Mouse (Mus musculus): ENCODE results near the gene Gm17542. TPM values are rescaled to one million over a fixed set of nuclear protein-coding genes. Genes with fewer than 3 reads are reported as not detected.

The Gm17542 gene
- polyA plus RNA-seq, 1 experiment from 2014 or later, result not detected

- H3K36me3 ChIP-seq (ENCODE audit: inconsistent target), result no peaks in the 10 kb centered on the region
- H3K79me2 ChIP-seq (ENCODE audit: inconsistent target), result no peaks in the 10 kb centered on the region
- no peak overlapping the region for H3K4me3 ChIP-seq (ENCODE audit: inconsistent target)
- 81% methylated on average over 10 of the region's 10 CpGs for WGBS (ENCODE audit: missing documents)
- H3K27ac ChIP-seq, result no peak overlapping the region
These were observed 45.3 kb downstream of the Gm17542 start for GRCm38 (mm10) chr10:58672557-58673277.

- no peak overlapping the region for H3K4me3 ChIP-seq (ENCODE audit: inconsistent target)
- WGBS (ENCODE audit: missing documents), result 89% methylated on average over 5 of the region's 5 CpGs
- no peak overlapping the region for H3K27ac ChIP-seq
- H3K79me2 ChIP-seq (ENCODE audit: inconsistent target), result no peaks in the 10 kb centered on the region
- H3K36me3 ChIP-seq (ENCODE audit: inconsistent target), result no peaks in the 10 kb centered on the region
These were observed 54.1 kb downstream of the Gm17542 start for GRCm38 (mm10) chr10:58663868-58664267.

Other genes with a start within 250 kb of the Gm17542 start
- gene Ccdc138, start 220.3 kb downstream of the Gm17542 start, polyA plus RNA-seq (2018), result 1.2 to 1.4 TPM (median 1.3 TPM) in 3 replicates
- not detected in 3 replicates for gene Edar, start 42.6 kb downstream of the Gm17542 start, polyA plus RNA-seq (2018)
- gene Sh3rf3, start 95.1 kb upstream of the Gm17542 start, polyA plus RNA-seq (2018), result not detected in 3 replicates

Data from macrophage (primary cell).